Mouse (Mus musculus): Measurements from ENCODE around the gene Gpr82. TPM values are rescaled to one million over a fixed set of nuclear protein-coding genes. Genes with fewer than 3 reads are reported as not detected.

Gene Gpr82
- 0.85 and 1.6 TPM in 2 replicates for polyA plus RNA-seq (2012; ENCODE audit: insufficient read depth, insufficient read length, missing spikeins)

DNA sequence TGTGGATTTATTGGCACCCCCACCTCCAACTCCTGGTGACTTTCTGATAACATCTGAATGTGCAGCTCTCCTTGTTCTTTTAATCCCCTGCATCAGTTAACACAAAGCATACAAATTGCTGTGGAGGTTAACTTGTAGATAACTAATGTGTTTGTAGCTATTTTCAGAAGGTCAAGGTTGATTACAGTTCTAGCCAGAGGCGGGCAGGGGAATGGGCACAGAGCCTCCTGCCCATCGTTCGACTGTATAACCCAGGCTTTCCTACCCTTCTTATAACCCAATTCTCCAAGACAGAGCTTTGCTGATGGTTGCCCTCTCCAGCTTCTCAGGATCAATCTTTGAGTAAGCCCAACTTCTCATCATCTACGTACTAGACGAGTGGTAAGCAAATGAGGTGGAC, at the start of gene Gpr82:
TSS of gene Gpr82 (plus strand) at position 301 of the 400 bp plus-strand sequence.
- no peak for TF ChIP-seq POLR2A (IDR thresholded peaks at IDR 0.05; ENCODE audit: borderline replicate concordance, low read depth, low read length)
- TF ChIP-seq CTCF (IDR thresholded peaks at IDR 0.05; ENCODE audit: low read depth, low read length), result no peak
- Histone ChIP-seq H3K27ac (ENCODE audit: insufficient read depth, low read depth, low read length) (no peak within 1 kb of the TSS), H3K4me3 (ENCODE audit: insufficient read depth, low read length) (no peak within 1 kb of the TSS), H3K4me1 (ENCODE audit: control insufficient read depth, insufficient read depth, low read length) (peaks cover 15% of the 10 kb centered on the region)

DNA sequence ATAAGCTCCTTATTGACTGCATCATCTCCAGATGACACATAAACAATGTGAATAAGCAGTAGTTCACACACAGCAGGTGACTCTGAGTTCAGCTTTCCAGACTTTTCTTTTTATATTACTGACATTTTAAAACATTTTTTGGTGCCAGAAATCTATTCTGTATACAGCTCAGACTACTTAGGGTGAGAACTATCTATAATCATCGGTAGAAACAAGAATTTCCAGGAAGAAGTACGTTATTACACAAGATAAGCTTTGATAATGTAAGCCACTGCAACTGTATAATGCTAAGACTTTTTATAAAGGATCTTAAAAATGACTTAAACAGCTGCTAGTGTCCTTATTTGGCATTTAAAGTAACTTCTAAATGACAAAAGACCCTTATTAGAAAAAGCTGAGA, 49.0 kb upstream of the Gpr82 start:
- Histone ChIP-seq H3K27ac (ENCODE audit: insufficient read depth, low read depth, low read length) (no peak overlapping the region), H3K4me3 (ENCODE audit: insufficient read depth, low read length) (no peak overlapping the region), H3K4me1 (ENCODE audit: control insufficient read depth, insufficient read depth, low read length) (peaks cover 11% of the 10 kb centered on the region)
- TF ChIP-seq POLR2A (IDR thresholded peaks at IDR 0.05; ENCODE audit: borderline replicate concordance, low read depth, low read length) (no peak), CTCF (IDR thresholded peaks at IDR 0.05; ENCODE audit: low read depth, low read length) (no peak)

DNA sequence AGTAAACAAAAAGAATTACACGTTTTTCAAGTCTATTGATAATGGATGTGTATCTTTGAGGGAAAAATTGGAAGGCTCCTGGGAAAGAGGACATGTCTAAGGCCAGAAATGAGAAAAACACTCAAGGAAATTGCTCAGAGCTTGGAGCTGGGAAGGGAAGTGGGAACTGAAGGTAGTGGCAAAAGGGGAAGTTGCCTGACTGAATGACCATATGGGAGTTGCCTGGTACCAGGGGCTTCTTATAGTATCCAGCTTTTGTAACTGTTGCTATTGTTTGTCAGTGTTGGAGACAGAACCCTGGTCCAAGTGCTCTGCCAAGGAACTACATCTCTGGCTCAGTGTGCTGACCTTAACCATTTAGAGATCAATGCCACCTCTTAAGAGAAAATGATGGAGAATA, 44.4 kb upstream of the Gpr82 start:
- peaks cover 25% of the 10 kb centered on the region for H3K4me1 ChIP-seq (ENCODE audit: control insufficient read depth, insufficient read depth, low read length)
- no peak for TF ChIP-seq POLR2A (IDR thresholded peaks at IDR 0.05; ENCODE audit: borderline replicate concordance, low read depth, low read length)
- TF ChIP-seq CTCF (IDR thresholded peaks at IDR 0.05; ENCODE audit: low read depth, low read length), result no peak
- peak overlapping the region; percentile 86 for H3K27ac ChIP-seq (ENCODE audit: insufficient read depth, low read depth, low read length)

DNA sequence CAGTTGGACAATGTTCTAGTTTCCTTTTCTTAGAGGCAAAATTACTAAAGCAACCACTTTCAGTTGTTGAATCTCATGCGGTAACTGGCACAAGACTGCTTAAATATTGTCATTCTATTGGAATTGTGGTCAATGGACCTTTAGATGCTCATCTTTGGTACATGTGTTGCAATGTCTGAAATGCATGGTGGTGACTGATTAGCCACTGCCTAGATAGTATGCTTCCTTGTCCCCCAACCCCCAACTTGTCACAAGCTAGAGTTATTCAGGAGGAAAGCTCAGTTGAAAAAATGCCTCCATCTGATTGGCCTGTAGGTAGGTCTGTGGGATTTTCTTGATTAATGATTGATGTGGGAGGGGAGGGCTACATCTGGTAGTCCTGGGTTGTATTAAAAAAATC, 43.9 kb upstream of the Gpr82 start:
- Histone ChIP-seq H3K4me3 (ENCODE audit: insufficient read depth, low read length) (no peak overlapping the region), H3K27ac (ENCODE audit: insufficient read depth, low read depth, low read length) (peak overlapping the region; percentile 86), H3K4me1 (ENCODE audit: control insufficient read depth, insufficient read depth, low read length) (peaks cover 26% of the 10 kb centered on the region)
- TF ChIP-seq POLR2A (IDR thresholded peaks at IDR 0.05; ENCODE audit: borderline replicate concordance, low read depth, low read length) (no peak), CTCF (IDR thresholded peaks at IDR 0.05; ENCODE audit: low read depth, low read length) (no peak)

More for the DNA sequence above, 44.4 kb upstream of the Gpr82 start:
- H3K4me3 ChIP-seq (ENCODE audit: insufficient read depth, low read length), result no peak overlapping the region

DNA sequence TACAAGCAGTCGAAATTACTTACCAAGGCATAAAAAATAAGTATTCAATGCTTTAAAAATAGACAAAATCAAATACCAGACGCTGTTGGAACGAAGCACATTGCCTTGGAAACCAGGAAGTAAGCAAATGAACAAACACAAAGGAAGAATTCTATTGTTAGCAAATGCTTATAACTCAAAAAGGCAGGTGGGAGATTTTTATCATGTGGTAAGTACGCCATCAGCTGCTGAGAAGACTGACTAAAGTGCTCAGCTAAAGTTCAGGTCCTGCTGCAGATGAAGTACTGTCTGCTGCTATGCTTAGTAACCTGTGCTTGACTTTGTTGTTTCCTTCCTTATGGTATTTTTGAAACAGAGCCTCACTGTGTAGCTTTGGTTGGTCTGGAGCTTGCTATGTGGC, 42.7 kb upstream of the Gpr82 start:
- Histone ChIP-seq H3K4me3 (ENCODE audit: insufficient read depth, low read length) (no peak overlapping the region), H3K4me1 (ENCODE audit: control insufficient read depth, insufficient read depth, low read length) (peaks cover 30% of the 10 kb centered on the region), H3K27ac (ENCODE audit: insufficient read depth, low read depth, low read length) (peak overlapping the region; percentile 86)
- TF ChIP-seq POLR2A (IDR thresholded peaks at IDR 0.05; ENCODE audit: borderline replicate concordance, low read depth, low read length) (no peak), CTCF (IDR thresholded peaks at IDR 0.05; ENCODE audit: low read depth, low read length) (no peak)

DNA sequence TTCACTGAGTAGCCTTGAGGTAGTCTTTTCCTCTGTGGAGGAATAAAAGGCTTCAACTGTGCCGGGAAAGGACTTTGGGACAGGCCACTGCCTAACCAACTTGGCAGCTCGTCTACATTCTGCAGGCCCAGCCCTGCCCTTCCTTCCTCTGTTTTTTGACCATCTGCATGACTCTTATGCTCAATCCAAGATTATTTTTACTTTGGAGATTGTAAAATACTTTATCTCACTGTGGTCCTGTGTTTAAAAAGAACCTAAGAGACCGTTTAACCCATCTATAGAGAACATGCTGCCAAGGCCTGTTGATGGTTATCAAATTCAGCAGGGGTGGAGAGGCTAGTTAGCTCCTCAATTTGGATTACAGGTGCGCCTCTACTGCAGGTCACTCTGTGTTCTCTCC, 39.7 kb upstream of the Gpr82 start:
- no peak for TF ChIP-seq CTCF (IDR thresholded peaks at IDR 0.05; ENCODE audit: low read depth, low read length)
- Histone ChIP-seq H3K4me1 (ENCODE audit: control insufficient read depth, insufficient read depth, low read length) (peaks cover 28% of the 10 kb centered on the region), H3K27ac (ENCODE audit: insufficient read depth, low read depth, low read length) (peak overlapping the region; percentile 4; the same call in 1 of the 2 replicates), H3K4me3 (ENCODE audit: insufficient read depth, low read length) (no peak overlapping the region)

DNA sequence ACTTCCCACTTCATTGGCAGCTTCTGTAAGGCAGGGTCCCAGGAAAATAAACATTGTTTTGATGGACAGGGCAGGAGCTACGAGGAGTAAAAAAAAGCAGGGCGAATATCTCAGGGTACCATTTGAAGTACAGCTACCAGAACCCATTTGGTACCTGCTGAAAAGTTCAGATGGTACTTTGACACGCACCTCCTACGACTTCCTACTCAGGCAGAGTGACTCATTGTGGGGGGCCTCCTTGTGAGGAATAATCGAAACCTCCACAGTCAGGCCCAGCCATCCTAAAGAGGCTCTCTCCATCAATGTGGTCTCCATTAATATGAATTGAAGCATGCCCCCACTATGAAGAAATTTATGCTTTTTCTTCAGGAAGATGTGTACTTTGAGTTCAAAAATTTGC, 38.5 kb upstream of the Gpr82 start:
- TF ChIP-seq POLR2A (IDR thresholded peaks at IDR 0.05; ENCODE audit: borderline replicate concordance, low read depth, low read length), result no peak
- TF ChIP-seq CTCF (IDR thresholded peaks at IDR 0.05; ENCODE audit: low read depth, low read length), result no peak

DNA sequence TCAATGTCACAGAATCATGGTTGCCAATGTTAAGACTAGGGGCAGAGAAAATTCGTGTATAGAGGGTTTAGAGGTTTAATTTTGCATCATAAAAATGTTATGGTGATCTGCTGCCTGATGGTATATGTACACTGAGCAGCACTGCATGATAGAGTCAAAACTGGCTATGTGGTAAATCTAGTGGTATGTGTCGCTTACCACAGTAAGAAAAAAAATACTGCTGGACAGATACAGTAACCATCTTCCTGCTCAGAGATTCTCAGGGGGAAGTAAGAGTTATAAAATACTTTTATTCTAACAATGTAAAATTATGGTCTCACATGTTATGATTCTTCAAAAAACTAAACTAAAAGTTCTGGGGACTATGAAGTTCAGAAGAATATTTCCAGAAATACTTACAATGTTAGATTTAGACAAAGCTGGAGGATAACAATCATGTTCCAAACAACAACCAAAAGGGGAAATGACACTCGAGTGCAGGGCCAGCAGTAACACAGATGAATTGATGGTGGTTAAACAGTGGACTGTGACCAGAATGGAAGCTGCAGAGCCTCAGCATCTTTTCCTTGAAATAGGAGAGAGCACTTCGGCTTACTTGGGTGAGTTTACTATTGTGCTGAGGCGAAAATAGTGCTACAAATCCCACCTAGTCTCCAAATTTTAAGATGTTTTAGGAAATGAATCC, 29.4 kb upstream of the Gpr82 start, which contains the start of gene Gpr34:
TSS of gene Gpr34 (plus strand) at position 491 of the 685 bp plus-strand sequence.
- no peak for TF ChIP-seq POLR2A (IDR thresholded peaks at IDR 0.05; ENCODE audit: borderline replicate concordance, low read depth, low read length)
- no peak for TF ChIP-seq CTCF (IDR thresholded peaks at IDR 0.05; ENCODE audit: low read depth, low read length)
- peaks cover 13% of the 10 kb centered on the region for H3K4me1 ChIP-seq (ENCODE audit: control insufficient read depth, insufficient read depth, low read length)
- H3K4me3 ChIP-seq (ENCODE audit: insufficient read depth, low read length), result peak within 1 kb of the TSS; percentile 23; the same call in 1 of the 2 replicates
- peak within 1 kb of the TSS; percentile 83 for H3K27ac ChIP-seq (ENCODE audit: insufficient read depth, low read depth, low read length)

More for the DNA sequence above, 38.5 kb upstream of the Gpr82 start:
- H3K4me1 ChIP-seq (ENCODE audit: control insufficient read depth, insufficient read depth, low read length), result peaks cover 20% of the 10 kb centered on the region
- H3K27ac ChIP-seq (ENCODE audit: insufficient read depth, low read depth, low read length), result no peak overlapping the region
- no peak overlapping the region for H3K4me3 ChIP-seq (ENCODE audit: insufficient read depth, low read length)

DNA sequence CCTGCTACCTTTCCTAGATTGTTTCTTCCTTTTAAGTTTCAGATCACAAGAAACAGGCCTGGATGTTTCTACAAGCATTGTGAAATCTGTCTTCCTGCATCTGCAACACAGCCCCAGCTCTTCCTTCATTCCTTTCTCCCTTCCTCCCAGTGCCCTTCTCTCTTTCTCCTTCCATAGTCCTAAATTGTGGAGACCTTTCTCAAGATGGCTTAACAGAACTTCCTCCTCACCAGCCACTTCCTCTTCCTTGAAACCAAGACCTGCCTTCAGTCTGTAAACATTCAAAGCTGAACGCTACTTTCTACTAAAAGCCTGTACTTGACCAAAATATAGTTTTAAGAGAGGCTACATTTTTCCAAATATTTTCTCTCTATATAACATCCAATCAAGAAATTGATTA, 24.8 kb upstream of the Gpr82 start:
- TF ChIP-seq POLR2A (IDR thresholded peaks at IDR 0.05; ENCODE audit: borderline replicate concordance, low read depth, low read length) (no peak), CTCF (IDR thresholded peaks at IDR 0.05; ENCODE audit: low read depth, low read length) (no peak)
- peak overlapping the region; percentile 78 for H3K27ac ChIP-seq (ENCODE audit: insufficient read depth, low read depth, low read length)

DNA sequence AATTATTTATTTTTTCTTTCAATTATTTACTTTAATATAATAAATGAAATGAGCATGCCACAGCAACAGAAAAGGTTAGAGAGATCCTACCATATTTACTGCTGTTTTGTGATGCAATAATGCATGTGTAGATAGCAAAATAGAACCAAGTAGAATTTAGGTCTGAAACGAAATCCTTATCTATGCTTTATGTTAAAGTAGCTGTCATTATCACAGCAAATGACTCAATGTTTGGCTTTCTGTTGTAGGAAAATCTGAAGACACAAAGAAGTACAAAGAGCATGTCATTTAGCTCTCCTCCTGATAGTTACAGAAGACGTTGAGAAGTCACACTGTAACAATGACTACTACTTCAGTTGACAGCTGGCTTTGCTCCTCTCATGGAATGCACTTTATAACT, 22.3 kb upstream of the Gpr82 start:
- H3K27ac ChIP-seq (ENCODE audit: insufficient read depth, low read depth, low read length), result peak overlapping the region; percentile 81

More for the DNA sequence above, 24.8 kb upstream of the Gpr82 start:
- no peak overlapping the region for H3K4me3 ChIP-seq (ENCODE audit: insufficient read depth, low read length)
- H3K4me1 ChIP-seq (ENCODE audit: control insufficient read depth, insufficient read depth, low read length), result peaks cover 15% of the 10 kb centered on the region

More for the DNA sequence above, 22.3 kb upstream of the Gpr82 start:
- peaks cover 12% of the 10 kb centered on the region for H3K4me1 ChIP-seq (ENCODE audit: control insufficient read depth, insufficient read depth, low read length)
- TF ChIP-seq CTCF (IDR thresholded peaks at IDR 0.05; ENCODE audit: low read depth, low read length) (no peak), POLR2A (IDR thresholded peaks at IDR 0.05; ENCODE audit: borderline replicate concordance, low read depth, low read length) (no peak)
- H3K4me3 ChIP-seq (ENCODE audit: insufficient read depth, low read length), result no peak overlapping the region
